Mouse (Mus musculus): ENCODE measurements around the gene Ppp1r3e. TPM values are rescaled to one million over a fixed set of nuclear protein-coding genes. Genes with fewer than 3 reads are reported as not detected.

The Ppp1r3e gene
- total RNA-seq, 2 experiments from 2014 or later, result 19.4 to 22.6 TPM

GRCm38 (mm10) chr14:54883154-54884021 is 6.0 kb upstream of the Ppp1r3e start, which contains the start of the genes Bcl2l2 and Gm20521:
Gene Bcl2l2, plus strand, starts transcription at chr14:54883377.
Gene Gm20521, plus strand, starts transcription at chr14:54883441.
- peak; percentile 44 to 60 for DNase-seq (ENCODE audit: extremely low spot score in 1 of 2, low spot score in 1 of 2)

GRCm38 (mm10) chr14:54876539-54877047 is 757 bp downstream of the Ppp1r3e start:
- DNase-seq (ENCODE audit: extremely low spot score in 1 of 2, low spot score in 1 of 2), result peak; percentile 77 to 86

GRCm38 (mm10) chr14:54875844-54876538 is 1.4 kb downstream of the Ppp1r3e start:
- no peak for DNase-seq (ENCODE audit: extremely low spot score in 1 of 2, low spot score in 1 of 2)

- no peak for DNase-seq (ENCODE audit: extremely low spot score in 1 of 2, low spot score in 1 of 2)
Measured at GRCm38 (mm10) chr14:54874165-54874564, 3.2 kb downstream of the Ppp1r3e start.

- DNase-seq (ENCODE audit: extremely low spot score in 1 of 2, low spot score in 1 of 2), result no peak
Measured at GRCm38 (mm10) chr14:54870861-54871260, 6.5 kb downstream of the Ppp1r3e start, which contains the start of gene Homez. Gene Homez, minus strand, starts transcription at chr14:54870961.

- DNase-seq (ENCODE audit: extremely low spot score in 1 of 2, low spot score in 1 of 2), result no peak
Measured at GRCm38 (mm10) chr14:54868026-54868425, 9.3 kb downstream of the Ppp1r3e start.

GRCm38 (mm10) chr14:54866936-54867335 is 10.4 kb downstream of the Ppp1r3e start:
- DNase-seq (ENCODE audit: extremely low spot score in 1 of 2, low spot score in 1 of 2), result no peak

GRCm38 (mm10) chr14:54866268-54866667 is 11.1 kb downstream of the Ppp1r3e start:
- DNase-seq (ENCODE audit: extremely low spot score in 1 of 2, low spot score in 1 of 2), result no peak

GRCm38 (mm10) chr14:54865626-54866025 is 11.7 kb downstream of the Ppp1r3e start:
- no peak for DNase-seq (ENCODE audit: extremely low spot score in 1 of 2, low spot score in 1 of 2)

- DNase-seq (ENCODE audit: extremely low spot score in 1 of 2, low spot score in 1 of 2), result no peak
Measured at GRCm38 (mm10) chr14:54864313-54865036, 12.9 kb downstream of the Ppp1r3e start.

- peak; percentile 75 to 81 for DNase-seq (ENCODE audit: extremely low spot score in 1 of 2, low spot score in 1 of 2)
Measured at GRCm38 (mm10) chr14:54863501-54864312, 13.6 kb downstream of the Ppp1r3e start.

GRCm38 (mm10) chr14:54860511-54860910 is 16.8 kb downstream of the Ppp1r3e start:
- peak in 1 of 2 experiments; percentile 75 for DNase-seq (ENCODE audit: extremely low spot score in 1 of 2, low spot score in 1 of 2)

GRCm38 (mm10) chr14:54857891-54858290 is 19.5 kb downstream of the Ppp1r3e start:
- no peak for DNase-seq (ENCODE audit: extremely low spot score in 1 of 2, low spot score in 1 of 2)

- no peak for DNase-seq (ENCODE audit: extremely low spot score in 1 of 2, low spot score in 1 of 2)
Measured at GRCm38 (mm10) chr14:54856703-54857102, 20.6 kb downstream of the Ppp1r3e start.

- DNase-seq (ENCODE audit: extremely low spot score in 1 of 2, low spot score in 1 of 2), result no peak
Measured at GRCm38 (mm10) chr14:54855726-54856125, 21.6 kb downstream of the Ppp1r3e start.

GRCm38 (mm10) chr14:54843461-54843860 is 33.9 kb downstream of the Ppp1r3e start:
- no peak for DNase-seq (ENCODE audit: extremely low spot score in 1 of 2, low spot score in 1 of 2)

GRCm38 (mm10) chr14:54823716-54824115 is 53.6 kb downstream of the Ppp1r3e start:
- DNase-seq (ENCODE audit: extremely low spot score in 1 of 2, low spot score in 1 of 2), result no peak

Data from layer of hippocampus, postnatal 25 days (tissue).